Mouse (Mus musculus): ENCODE data around the gene Myl3. TPM values are rescaled to one million over a fixed set of nuclear protein-coding genes. Genes with fewer than 3 reads are reported as not detected.

Gene Myl3
- not detected for polyA plus RNA-seq (2014; fragmentation: Illumina TruSeq; extraction: RNeasy Lipid Tissue Mini Kit (QIAGEN cat#74804); ENCODE audit: low read depth, low replicate concordance)

GRCm38 (mm10) chr9:110741711-110742294 lies at the start of gene Myl3:
Myl3 (plus strand) TSS chr9:110741861.

GRCm38 (mm10) chr9:110746961-110747360 lies 5.3 kb downstream of the Myl3 start, which contains the start of gene Pth1r:
Pth1r (minus strand) TSS chr9:110747145.

DNA sequence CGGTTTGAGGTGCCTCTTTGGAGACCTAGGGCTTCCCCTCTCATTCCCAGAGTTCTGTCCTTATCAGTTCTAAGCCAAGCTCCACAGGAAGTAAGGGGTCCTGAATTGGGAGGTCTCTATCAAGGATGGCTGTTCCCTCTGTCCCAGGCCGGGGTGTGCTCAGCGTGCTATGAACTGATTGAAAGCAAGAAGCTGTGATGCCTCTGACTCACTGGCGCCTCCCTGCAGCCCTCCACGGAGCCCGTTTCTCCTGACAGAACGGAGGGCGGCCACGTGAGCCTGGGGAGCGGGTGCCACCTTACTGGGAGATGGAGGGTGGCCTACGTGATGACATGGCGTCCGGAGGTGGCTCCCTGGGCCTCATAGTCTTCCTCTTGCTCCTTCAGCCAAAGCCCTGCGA lies 56.2 kb downstream of the Myl3 start, which contains the start of gene Prss42:
Gene Prss42, plus strand, starts transcription at position 301 of the 400 bp plus-strand sequence.

DNA sequence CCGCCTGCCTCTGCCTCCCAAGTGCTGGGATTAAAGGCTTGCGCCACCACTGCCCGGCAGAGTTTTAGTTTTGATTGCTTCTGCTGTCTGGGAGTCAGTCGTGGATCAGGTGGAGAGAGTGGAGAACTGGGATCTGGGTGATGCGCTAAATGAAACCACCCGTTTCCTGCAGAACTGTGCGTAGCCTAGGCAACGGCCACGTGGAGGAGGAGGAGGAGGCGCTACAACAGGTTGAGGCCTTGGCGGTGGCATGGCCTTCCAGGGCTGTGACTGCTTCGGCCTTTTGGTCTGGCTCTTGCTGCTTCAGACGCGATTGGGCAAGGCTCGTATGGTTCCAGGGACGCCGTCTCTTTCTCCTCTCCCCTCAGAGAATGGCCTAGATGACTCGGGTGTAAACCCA lies 72.1 kb downstream of the Myl3 start, which contains the start of gene Prss44:
Gene Prss44, plus strand, starts transcription at position 206 of the 400 bp plus-strand sequence.

Other genes with a start within 250 kb of the Myl3 start
- 94.4 TPM for gene Setd2, start 209.3 kb upstream of the Myl3 start, polyA plus RNA-seq (2014; fragmentation: Illumina TruSeq; extraction: RNeasy Lipid Tissue Mini Kit (QIAGEN cat#74804); ENCODE audit: low read depth, low replicate concordance)
- gene Nradd, start 117.4 kb upstream of the Myl3 start, polyA plus RNA-seq (2014; fragmentation: Illumina TruSeq; extraction: RNeasy Lipid Tissue Mini Kit (QIAGEN cat#74804); ENCODE audit: low read depth, low replicate concordance): 0.82 TPM
- not detected for gene Nbeal2, start 87.7 kb upstream of the Myl3 start, polyA plus RNA-seq (2014; fragmentation: Illumina TruSeq; extraction: RNeasy Lipid Tissue Mini Kit (QIAGEN cat#74804); ENCODE audit: low read depth, low replicate concordance)
- gene Ccdc12, start 85.4 kb upstream of the Myl3 start, polyA plus RNA-seq (2014; fragmentation: Illumina TruSeq; extraction: RNeasy Lipid Tissue Mini Kit (QIAGEN cat#74804); ENCODE audit: low read depth, low replicate concordance): not detected
- gene Pth1r, start 5.3 kb downstream of the Myl3 start, polyA plus RNA-seq (2014; fragmentation: Illumina TruSeq; extraction: RNeasy Lipid Tissue Mini Kit (QIAGEN cat#74804); ENCODE audit: low read depth, low replicate concordance): not detected
- not detected for gene Prss42, start 56.3 kb downstream of the Myl3 start, polyA plus RNA-seq (2014; fragmentation: Illumina TruSeq; extraction: RNeasy Lipid Tissue Mini Kit (QIAGEN cat#74804); ENCODE audit: low read depth, low replicate concordance)
- not detected for gene Prss44, start 72.1 kb downstream of the Myl3 start, polyA plus RNA-seq (2014; fragmentation: Illumina TruSeq; extraction: RNeasy Lipid Tissue Mini Kit (QIAGEN cat#74804); ENCODE audit: low read depth, low replicate concordance)
- gene Prss43, start 84.8 kb downstream of the Myl3 start, polyA plus RNA-seq (2014; fragmentation: Illumina TruSeq; extraction: RNeasy Lipid Tissue Mini Kit (QIAGEN cat#74804); ENCODE audit: low read depth, low replicate concordance): not detected
- not detected for gene Prss45, start 92.7 kb downstream of the Myl3 start, polyA plus RNA-seq (2014; fragmentation: Illumina TruSeq; extraction: RNeasy Lipid Tissue Mini Kit (QIAGEN cat#74804); ENCODE audit: low read depth, low replicate concordance)
- not detected for gene Prss46, start 102.6 kb downstream of the Myl3 start, polyA plus RNA-seq (2014; fragmentation: Illumina TruSeq; extraction: RNeasy Lipid Tissue Mini Kit (QIAGEN cat#74804); ENCODE audit: low read depth, low replicate concordance)
- not detected for gene Prss50, start 116.1 kb downstream of the Myl3 start, polyA plus RNA-seq (2014; fragmentation: Illumina TruSeq; extraction: RNeasy Lipid Tissue Mini Kit (QIAGEN cat#74804); ENCODE audit: low read depth, low replicate concordance)
- gene Als2cl, start 138.0 kb downstream of the Myl3 start, polyA plus RNA-seq (2014; fragmentation: Illumina TruSeq; extraction: RNeasy Lipid Tissue Mini Kit (QIAGEN cat#74804); ENCODE audit: low read depth, low replicate concordance): 2.3 TPM
- 0.87 TPM for gene Tmie, start 138.3 kb downstream of the Myl3 start, polyA plus RNA-seq (2014; fragmentation: Illumina TruSeq; extraction: RNeasy Lipid Tissue Mini Kit (QIAGEN cat#74804); ENCODE audit: low read depth, low replicate concordance)
- not detected for gene Fam240a, start 175.0 kb downstream of the Myl3 start, polyA plus RNA-seq (2014; fragmentation: Illumina TruSeq; extraction: RNeasy Lipid Tissue Mini Kit (QIAGEN cat#74804); ENCODE audit: low read depth, low replicate concordance)
- gene Tdgf1, start 204.3 kb downstream of the Myl3 start, polyA plus RNA-seq (2014; fragmentation: Illumina TruSeq; extraction: RNeasy Lipid Tissue Mini Kit (QIAGEN cat#74804); ENCODE audit: low read depth, low replicate concordance): 0.41 TPM
- 36.4 TPM for gene Lrrc2, start 209.7 kb downstream of the Myl3 start, polyA plus RNA-seq (2014; fragmentation: Illumina TruSeq; extraction: RNeasy Lipid Tissue Mini Kit (QIAGEN cat#74804); ENCODE audit: low read depth, low replicate concordance)
- gene Rtp3, start 248.7 kb downstream of the Myl3 start, polyA plus RNA-seq (2014; fragmentation: Illumina TruSeq; extraction: RNeasy Lipid Tissue Mini Kit (QIAGEN cat#74804); ENCODE audit: low read depth, low replicate concordance): 3.6 TPM

All from adrenal gland, adult 10 weeks (tissue).